Mouse (Mus musculus): ENCODE measurements around the gene Agbl4.

The Agbl4 gene

GRCm38 (mm10) chr4:110397618-110398045 lies at the start of gene Agbl4:
Agbl4 (plus strand) TSS chr4:110397661.
- peak; percentile 75 to 81 for DNase-seq

- no peak for DNase-seq
These were observed 46.6 kb upstream of the Agbl4 start for GRCm38 (mm10) chr4:110350856-110351177.

- DNase-seq: peak; percentile 39 to 46
These were observed 46.1 kb upstream of the Agbl4 start, which contains the start of gene Elavl4 for GRCm38 (mm10) chr4:110351178-110352000. Elavl4 (minus strand) TSS chr4:110351909.

- no peak for DNase-seq
These were observed 45.5 kb upstream of the Agbl4 start for GRCm38 (mm10) chr4:110352001-110352369.

- no peak for DNase-seq
These were observed 36.9 kb upstream of the Agbl4 start for GRCm38 (mm10) chr4:110360568-110360967.

DNA sequence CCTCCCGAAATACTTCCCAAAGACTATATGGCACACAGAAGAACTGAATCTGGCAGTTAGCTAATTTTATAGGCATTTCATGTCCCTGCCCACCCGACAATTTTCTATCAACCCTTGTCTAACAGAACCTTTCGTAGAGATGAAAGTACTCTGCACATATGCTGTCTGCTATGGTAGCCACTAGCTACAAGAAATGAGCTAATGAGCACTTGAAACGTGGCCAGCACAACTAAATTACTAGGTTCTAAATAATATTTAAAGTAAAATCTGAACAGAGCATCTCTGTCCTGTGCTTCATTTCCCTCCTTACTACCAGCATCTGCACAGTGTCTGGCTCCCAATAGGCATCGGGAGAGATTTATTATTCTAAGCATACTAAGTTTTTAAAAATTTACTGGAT lies 1.2 kb upstream of the Agbl4 start:
- no peak for DNase-seq

DNA sequence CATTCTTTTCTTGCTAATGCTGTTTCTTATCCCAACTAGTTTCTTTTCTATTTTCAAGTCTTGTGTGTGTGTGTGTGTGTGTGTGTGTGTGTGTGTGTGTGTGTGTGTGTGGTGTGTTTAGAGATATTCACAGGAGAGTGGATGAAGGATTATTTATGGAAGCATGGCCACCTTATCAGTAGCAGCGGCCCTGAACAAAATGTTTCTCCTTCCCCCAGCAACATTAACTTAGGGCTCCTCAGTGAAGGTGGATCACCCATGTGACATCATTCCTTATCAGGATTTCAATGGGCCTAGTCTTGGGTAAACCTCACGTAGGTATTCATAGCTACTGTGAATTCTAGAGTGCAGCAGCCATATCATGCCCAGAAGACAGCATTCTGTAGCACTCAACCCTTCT lies 22.8 kb downstream of the Agbl4 start:
- no peak for DNase-seq

GRCm38 (mm10) chr4:110427653-110428052 lies 30.2 kb downstream of the Agbl4 start:
- no peak for DNase-seq

DNA sequence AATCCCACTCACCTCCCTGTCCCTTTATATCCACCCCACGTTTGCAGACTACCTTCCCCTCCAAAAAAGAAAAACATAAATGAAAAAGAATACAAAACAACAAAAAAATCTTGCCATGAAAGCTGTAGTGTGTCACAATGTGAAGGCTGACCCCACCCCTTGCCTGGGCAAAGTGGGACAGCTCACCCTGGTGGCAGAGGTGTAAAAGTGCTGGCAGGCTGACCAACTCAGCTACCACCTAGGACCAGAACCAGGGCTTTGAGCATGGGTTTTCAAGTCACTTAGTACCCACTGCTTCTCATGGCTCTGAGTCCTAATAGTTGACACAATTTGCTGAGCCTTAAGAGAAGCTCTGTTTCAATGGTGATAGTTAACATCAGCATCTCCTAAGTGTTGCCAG lies 96.9 kb downstream of the Agbl4 start:
- DNase-seq: peak; percentile 7 to 37

- no peak for DNase-seq
These were observed 132.3 kb downstream of the Agbl4 start for GRCm38 (mm10) chr4:110529804-110530203.

DNA sequence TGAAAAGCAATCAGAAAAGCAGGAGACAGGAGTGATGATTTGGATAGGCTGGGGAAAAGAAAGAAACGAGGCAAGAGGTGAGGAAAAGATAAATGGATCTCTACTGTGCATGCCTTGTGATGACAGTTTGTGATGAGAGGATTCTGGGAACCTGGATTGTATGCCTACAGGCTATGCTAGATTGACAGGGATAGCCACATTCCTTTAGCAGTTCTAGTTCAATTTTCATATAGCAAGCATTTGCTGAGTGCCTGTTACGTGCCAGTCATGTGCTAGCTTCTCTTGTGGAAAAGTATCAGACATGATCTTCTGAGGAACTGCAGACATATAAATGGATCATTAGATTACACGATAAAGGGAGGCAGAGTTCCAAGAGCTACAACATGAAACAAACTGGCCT lies 151.8 kb downstream of the Agbl4 start:
- no peak for DNase-seq

DNA sequence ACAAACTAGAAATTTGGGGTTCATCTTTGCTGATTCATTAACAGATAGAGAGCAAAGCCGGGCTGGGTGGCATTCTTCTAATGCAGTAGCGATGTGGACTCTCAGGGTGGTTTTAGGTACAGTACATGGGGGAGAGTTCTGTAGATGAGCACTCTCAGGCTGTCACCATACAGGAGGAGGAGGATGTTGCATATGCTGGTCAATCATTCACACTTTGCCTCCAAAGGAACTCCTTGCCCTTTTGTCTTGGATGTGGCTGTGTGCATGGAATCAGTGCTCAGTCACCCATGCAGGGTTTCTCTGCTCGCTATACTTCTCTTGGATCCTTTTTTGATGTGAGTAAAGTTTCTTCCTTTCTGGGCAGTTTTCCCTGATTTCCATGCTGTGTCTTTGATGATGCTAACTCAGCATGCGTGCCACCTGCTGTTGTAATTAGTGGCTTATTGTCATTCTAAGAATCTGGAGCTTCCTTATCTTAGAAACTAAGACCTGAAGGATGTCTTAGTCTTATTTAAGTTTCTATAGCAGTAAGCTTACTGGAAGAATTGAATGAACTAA lies 200.3 kb downstream of the Agbl4 start:
- no peak for DNase-seq

GRCm38 (mm10) chr4:110641417-110641816 lies 244.0 kb downstream of the Agbl4 start:
- DNase-seq: no peak

DNA sequence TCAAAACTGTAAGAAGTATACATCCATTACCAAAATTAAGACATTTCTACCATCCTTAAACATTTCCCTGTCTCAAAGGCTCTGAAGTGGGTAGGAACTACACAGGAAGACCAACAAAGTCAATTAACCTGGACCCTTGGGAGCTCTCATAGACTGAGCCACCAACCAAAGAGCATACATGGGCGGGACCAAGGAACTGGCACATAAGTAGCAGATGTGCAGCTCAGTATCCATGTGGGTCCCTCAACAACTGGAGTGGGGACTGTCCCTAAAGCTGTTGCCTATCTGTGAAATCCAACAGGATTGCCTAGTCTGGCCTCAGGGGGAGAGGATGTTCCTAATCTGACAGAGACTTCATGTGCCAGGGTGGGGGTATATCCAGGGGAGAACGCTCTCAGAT lies 265.5 kb downstream of the Agbl4 start:
- DNase-seq: no peak

GRCm38 (mm10) chr4:110674121-110674520 lies 276.7 kb downstream of the Agbl4 start:
- DNase-seq: no peak

GRCm38 (mm10) chr4:110735141-110735540 lies 337.7 kb downstream of the Agbl4 start:
- no peak for DNase-seq

- no peak for DNase-seq
These were observed 360.5 kb downstream of the Agbl4 start for GRCm38 (mm10) chr4:110757941-110758340.

- no peak for DNase-seq
These were observed 391.1 kb downstream of the Agbl4 start for GRCm38 (mm10) chr4:110788596-110788995.

GRCm38 (mm10) chr4:110799902-110800301 lies 402.4 kb downstream of the Agbl4 start:
- peak in 1 of 2 experiments; percentile 7 for DNase-seq

DNA sequence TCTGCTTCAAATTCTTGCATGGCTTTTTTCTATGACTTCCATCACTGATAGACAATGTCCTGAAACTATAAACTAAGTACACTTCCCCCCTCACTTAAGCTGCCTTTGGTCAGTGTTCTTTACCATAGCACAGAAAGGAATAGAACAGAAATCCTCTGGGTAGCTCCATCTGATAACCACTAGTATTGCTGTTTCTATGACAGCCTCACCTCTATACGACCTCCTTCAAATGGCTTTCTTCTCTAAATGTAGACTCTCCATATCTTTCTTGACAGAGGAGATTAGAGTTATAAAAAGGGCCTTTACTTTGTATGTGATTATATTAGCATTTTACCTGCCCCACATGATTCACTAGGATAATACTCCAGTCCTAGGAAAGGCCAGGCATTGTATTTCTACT lies 413.5 kb downstream of the Agbl4 start:
- DNase-seq: no peak

GRCm38 (mm10) chr4:110832776-110833175 lies 435.3 kb downstream of the Agbl4 start:
- DNase-seq: no peak

GRCm38 (mm10) chr4:110879719-110880443 lies 482.4 kb downstream of the Agbl4 start:
- no peak for DNase-seq

- DNase-seq: peak; percentile 3 to 44
These were observed 518.6 kb downstream of the Agbl4 start for GRCm38 (mm10) chr4:110916061-110916460.

- no peak for DNase-seq
These were observed 519.1 kb downstream of the Agbl4 start for GRCm38 (mm10) chr4:110916565-110916964.
